Mouse (Mus musculus) erythroblast, embryonic 14.5 days (primary cell): ENCODE results near the gene Tbc1d24.

Experiments
- GATA1 ChIP-seq: IDR thresholded peaks from 2 replicates; pipeline ENCODE4 v1.6.1; 2012; ENCODE audit warnings: low read length, inconsistent platforms, mixed read lengths
- TAL1 ChIP-seq: IDR thresholded peaks from 3 replicates; pipeline ENCODE4 v1.6.1; 2012; ENCODE audit warnings: low read length, inconsistent platforms, mixed read lengths

- TF ChIP-seq GATA1 (no peak), TAL1 (no peak)
Observed at GRCm38 (mm10) chr17:24205908-24206361, 573 bp upstream of the Tbc1d24 start.
